Mouse (Mus musculus): ENCODE results near the gene Axl. TPM values are rescaled to one million over a fixed set of nuclear protein-coding genes. Genes with fewer than 3 reads are reported as not detected.

Gene Axl
- total and polyA plus RNA-seq, 3 experiments: 0.19 to 0.98 (median 0.96) TPM

DNA sequence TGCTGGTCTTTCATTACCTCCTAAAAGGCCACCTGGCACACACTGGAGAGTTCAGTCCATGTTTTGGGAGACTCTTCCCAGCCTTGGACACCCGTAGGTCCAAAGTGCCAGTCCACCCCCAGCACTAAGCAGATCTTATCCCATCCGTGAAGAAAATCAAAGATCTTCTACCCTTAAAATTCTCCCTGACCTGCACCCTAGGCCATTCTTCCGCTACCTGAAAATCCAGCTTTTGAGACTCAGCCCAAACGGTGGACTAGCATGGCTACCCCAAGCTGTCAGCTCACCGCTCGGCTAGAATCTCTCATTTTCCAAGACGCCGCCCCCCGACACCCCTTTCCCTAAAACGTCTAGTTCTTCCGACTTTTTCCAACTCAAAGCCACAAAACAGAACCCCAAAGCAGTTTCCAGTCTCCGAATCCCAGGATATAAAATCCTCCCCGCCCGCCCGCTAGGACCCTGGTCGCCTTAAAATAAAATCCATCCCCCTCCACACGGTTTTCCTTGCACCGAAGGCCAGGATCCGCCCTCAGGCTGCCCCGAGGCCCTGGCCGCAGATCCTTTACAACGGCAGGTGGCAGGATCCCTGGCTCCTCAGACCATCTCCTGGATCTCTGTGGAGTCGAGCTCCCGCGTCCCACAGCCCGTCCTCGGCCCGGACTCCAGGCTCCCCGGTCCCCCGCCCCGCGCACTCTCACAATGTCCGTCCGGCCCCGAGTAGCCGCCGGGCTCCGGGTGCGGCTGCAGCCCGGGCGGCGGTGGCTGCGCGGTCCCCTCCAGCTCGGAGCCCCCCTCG is 34.7 kb downstream of the Axl start:
- peaks cover 53% of the 10 kb centered on the region for H3K79me2 ChIP-seq (replicated peaks; ENCODE audit: control insufficient read depth, extremely low read depth, insufficient read depth, poor library complexity, severe bottlenecking)
- dilution Hi-C loops (cut with MboI; ENCODE audit: extremely low pct_ligation_motif_present, extremely low pct_unique_long_range_greater_than_20kb, low sequenced_read_pairs) (no loop called here), in situ Hi-C loops (cut with MboI; ENCODE audit: low pct_ligation_motif_present, low pct_unique_long_range_greater_than_20kb, low sequenced_read_pairs) (loop anchor here (5.0 kb wide), 1 partner anchor 37 kb away; the partner anchor contains the start of gene Ccdc97)
- peaks cover 23% of the 10 kb centered on the region for H3K27me3 ChIP-seq (replicated peaks)
- peak overlapping the region; percentile 69 to 95 (median 94) for H3K4me3 ChIP-seq (replicated peaks in 1 of 3; ENCODE audit: low read depth in 2 of 3, low read length in 2 of 3, poor library complexity in 1 of 3)
- H3K36me3 ChIP-seq (replicated peaks in 1 of 2; ENCODE audit: control insufficient read depth in 1 of 2, insufficient read depth in 1 of 2, low read length in 1 of 2): peaks cover 17 to 35% of the 10 kb centered on the region in 2 experiments
- H3K4me2 ChIP-seq (ENCODE audit: insufficient read depth, low read depth, poor library complexity, severe bottlenecking): peak overlapping the region; percentile 70
- H3K4me1 ChIP-seq (ENCODE audit: control insufficient read depth in 1 of 2, insufficient read depth in 2 of 2): peaks cover 9 to 43% of the 10 kb centered on the region in 2 experiments
- H3K27ac ChIP-seq (ENCODE audit: insufficient read depth, low read depth): peak overlapping the region; percentile 97
- TF ChIP-seq SIN3A (IDR thresholded peaks at IDR 0.05; ENCODE audit: low read length): peak; percentile 70; the same call in 1 of the 2 replicates
- TF ChIP-seq CHD2 (IDR thresholded peaks at IDR 0.05; ENCODE audit: low read length): 0 out of 2 replicates have a peak, but pooled peaks have one; percentile 14
- no peak for TF ChIP-seq PAX5 (IDR thresholded peaks at IDR 0.05; ENCODE audit: low read length)
- no peak for TF ChIP-seq MXI1 (IDR thresholded peaks at IDR 0.05; ENCODE audit: low read depth, low read length)
- H3K9me3 ChIP-seq (replicated peaks; ENCODE audit: low read length): no peaks in the 10 kb centered on the region
- peak overlapping the region; percentile 100 for H3K9ac ChIP-seq (ENCODE audit: insufficient read depth, low read depth)
- no peak for DNase-seq (ENCODE audit: extremely low read depth)

DNA sequence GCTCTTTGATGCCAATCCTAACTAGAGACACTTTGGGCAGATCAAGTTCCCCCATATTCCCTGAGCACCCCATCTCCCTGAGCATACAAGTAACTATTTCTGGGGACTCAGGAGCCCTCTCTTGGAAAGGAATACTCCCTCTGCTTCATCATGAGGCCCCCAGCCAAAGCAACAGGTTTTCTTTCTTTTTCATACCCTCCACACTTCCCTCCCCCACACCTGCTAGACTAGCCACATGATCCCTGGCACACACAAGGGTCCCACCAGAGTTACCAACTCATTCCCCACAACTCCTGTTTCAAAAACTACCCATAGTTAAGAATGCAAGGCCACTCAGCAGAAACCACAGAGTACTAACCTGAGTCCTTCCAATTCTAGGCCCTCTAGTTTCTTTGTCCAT is 35.4 kb downstream of the Axl start:
- DNase-seq (ENCODE audit: extremely low read depth): no peak
- Histone ChIP-seq H3K4me3 (replicated peaks in 1 of 3; ENCODE audit: low read depth in 2 of 3, low read length in 2 of 3, poor library complexity in 1 of 3) (peak overlapping the region; percentile 69 to 95 (median 94)), H3K36me3 (replicated peaks in 1 of 2; ENCODE audit: control insufficient read depth in 1 of 2, insufficient read depth in 1 of 2, low read length in 1 of 2) (peaks cover 24 to 43% of the 10 kb centered on the region in 2 experiments)

DNA sequence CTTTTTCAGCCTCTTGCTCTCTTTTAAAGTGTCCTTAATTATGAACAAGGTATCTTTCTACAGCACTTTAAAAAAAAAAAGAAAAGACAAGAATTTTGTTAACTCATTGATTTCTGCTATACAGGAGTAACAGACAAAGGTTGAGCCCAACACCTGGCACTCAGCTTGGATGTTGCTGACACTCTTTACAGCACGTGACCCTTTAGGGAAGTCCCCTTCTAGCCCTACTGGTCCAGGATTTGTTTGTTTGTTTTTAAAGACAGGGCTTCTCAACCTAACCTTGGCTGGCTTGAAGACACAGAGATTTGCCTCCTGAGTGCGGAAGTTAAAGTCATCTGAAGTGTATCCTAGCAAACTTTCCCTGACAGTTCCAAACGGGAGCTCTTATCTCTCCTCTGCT is 41.7 kb downstream of the Axl start:
- in situ Hi-C loops (cut with MboI; ENCODE audit: low pct_ligation_motif_present, low pct_unique_long_range_greater_than_20kb, low sequenced_read_pairs): no loop called here
- TF ChIP-seq NRF1 (IDR thresholded peaks at IDR 0.05; ENCODE audit: low read depth, low read length) (no peak), ZNF384 (IDR thresholded peaks at IDR 0.05; ENCODE audit: low read depth, low read length) (0 out of 2 replicates have a peak, but pooled peaks have one; percentile 11), IRF4 (IDR thresholded peaks at IDR 0.05; ENCODE audit: low read depth, low read length) (peak; percentile 24; the same call in 1 of the 2 replicates), ETS1 (conservative IDR thresholded peaks at IDR 0.05; ENCODE audit: low read depth, low read length) (peak; percentile 40; the same call in 1 of the 2 replicates), TBP (conservative IDR thresholded peaks at IDR 0.05; ENCODE audit: low read depth, low read length) (no peak), CTCF (conservative IDR thresholded peaks at IDR 0.05 in 1 of 2, IDR thresholded peaks at IDR 0.05 in 1 of 2; ENCODE audit: low read depth in 2 of 2, low read length in 2 of 2) (no peak), PAX5 (IDR thresholded peaks at IDR 0.05; ENCODE audit: low read length) (no peak), MAX (IDR thresholded peaks at IDR 0.05; ENCODE audit: low read length) (peak; percentile 87), BHLHE40 (IDR thresholded peaks at IDR 0.05; ENCODE audit: low read depth, low read length) (peak; percentile 88), JUN (IDR thresholded peaks at IDR 0.05; ENCODE audit: insufficient read depth, low read depth, low read length) (no peak), ZKSCAN1 (IDR thresholded peaks at IDR 0.05; ENCODE audit: borderline replicate concordance, low read depth, low read length) (no peak), USF1 (IDR thresholded peaks at IDR 0.05; ENCODE audit: low read depth, low read length) (peak; percentile 86), JUND (conservative IDR thresholded peaks at IDR 0.05; ENCODE audit: low read depth, low read length) (no peak), TCF12 (IDR thresholded peaks at IDR 0.05; ENCODE audit: low read depth, low read length) (peak; percentile 24; the same call in 1 of the 2 replicates), USF2 (conservative IDR thresholded peaks at IDR 0.05; ENCODE audit: low read depth, low read length) (peak; percentile 83)
- no peak overlapping the region for H3K4me3 ChIP-seq (replicated peaks in 1 of 3; ENCODE audit: low read depth in 2 of 3, low read length in 2 of 3, poor library complexity in 1 of 3)
- H3K4me1 ChIP-seq (ENCODE audit: control insufficient read depth in 1 of 2, insufficient read depth in 2 of 2): peaks cover 17 to 69% of the 10 kb centered on the region in 2 experiments
- DNase-seq (ENCODE audit: extremely low read depth): peak; percentile 66
- H3K27me3 ChIP-seq (replicated peaks): no peaks in the 10 kb centered on the region
- peak overlapping the region; percentile 58; the same call in 1 of the 2 replicates for H3K4me2 ChIP-seq (ENCODE audit: insufficient read depth, low read depth, poor library complexity, severe bottlenecking)
- peaks cover 47% of the 10 kb centered on the region for H3K79me2 ChIP-seq (replicated peaks; ENCODE audit: control insufficient read depth, extremely low read depth, insufficient read depth, poor library complexity, severe bottlenecking)
- peaks cover 82 to 97% of the 10 kb centered on the region in 2 experiments for H3K36me3 ChIP-seq (replicated peaks in 1 of 2; ENCODE audit: control insufficient read depth in 1 of 2, insufficient read depth in 1 of 2, low read length in 1 of 2)
- peak overlapping the region; percentile 65; the same call in 1 of the 2 replicates for H3K27ac ChIP-seq (ENCODE audit: insufficient read depth, low read depth)
- H3K9me3 ChIP-seq (replicated peaks; ENCODE audit: low read length): no peaks in the 10 kb centered on the region
- H3K9ac ChIP-seq (ENCODE audit: insufficient read depth, low read depth): no peak overlapping the region; the same call in 1 of the 2 replicates
- dilution Hi-C loops (cut with MboI; ENCODE audit: extremely low pct_ligation_motif_present, extremely low pct_unique_long_range_greater_than_20kb, low sequenced_read_pairs): no loop called here

More for the DNA sequence above, 35.4 kb downstream of the Axl start:
- dilution Hi-C loops (cut with MboI; ENCODE audit: extremely low pct_ligation_motif_present, extremely low pct_unique_long_range_greater_than_20kb, low sequenced_read_pairs): no loop called here
- Histone ChIP-seq H3K9me3 (replicated peaks; ENCODE audit: low read length) (no peaks in the 10 kb centered on the region), H3K79me2 (replicated peaks; ENCODE audit: control insufficient read depth, extremely low read depth, insufficient read depth, poor library complexity, severe bottlenecking) (peaks cover 60% of the 10 kb centered on the region), H3K4me1 (ENCODE audit: control insufficient read depth in 1 of 2, insufficient read depth in 2 of 2) (peaks cover 13 to 51% of the 10 kb centered on the region in 2 experiments), H3K27ac (ENCODE audit: insufficient read depth, low read depth) (no peak overlapping the region; the same call in 1 of the 2 replicates), H3K9ac (ENCODE audit: insufficient read depth, low read depth) (peak overlapping the region; percentile 100), H3K27me3 (replicated peaks) (peaks cover 15% of the 10 kb centered on the region), H3K4me2 (ENCODE audit: insufficient read depth, low read depth, poor library complexity, severe bottlenecking) (peak overlapping the region; percentile 70)
- in situ Hi-C loops (cut with MboI; ENCODE audit: low pct_ligation_motif_present, low pct_unique_long_range_greater_than_20kb, low sequenced_read_pairs): loop anchor here (5.0 kb wide), 1 partner anchor 36 kb away; the partner anchor contains the start of gene Ccdc97
- TF ChIP-seq CHD1 (IDR thresholded peaks at IDR 0.05; ENCODE audit: low read depth, low read length) (0 out of 2 replicates have a peak, but pooled peaks have one; percentile 12), ETS1 (conservative IDR thresholded peaks at IDR 0.05; ENCODE audit: low read depth, low read length) (no peak)

Measured in CH12.LX (cell line).